24 mouse cellular contexts compared by ENCODE assay signal in the genomic region with DNA sequence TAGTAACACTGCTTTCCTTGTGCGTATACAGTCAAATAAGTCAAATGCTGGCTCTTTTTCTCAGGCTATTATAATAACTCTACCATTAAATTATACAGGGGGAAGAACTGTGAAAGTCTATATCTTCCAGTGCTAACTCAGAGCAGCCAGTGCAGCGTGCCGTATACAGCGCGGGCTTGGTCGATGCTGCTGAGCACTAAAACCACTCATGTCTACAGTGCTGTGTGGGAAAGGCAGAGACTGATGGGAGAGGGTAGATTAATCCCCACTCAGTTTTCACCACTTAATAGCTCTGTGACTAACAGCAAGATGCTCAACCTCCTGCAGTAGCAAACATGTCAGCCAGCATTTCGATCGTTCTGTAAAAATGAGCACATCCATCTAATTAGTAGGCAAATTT. TPM values are rescaled to one million over a fixed set of nuclear protein-coding genes. Genes with fewer than 3 reads are reported as not detected.
DNase-seq lines count a peak whose midpoint lies in the region; ATAC-seq and TF ChIP-seq lines count a peak whose summit lies in the region.
"Had no signal": no experiment of that assay in that cellular context is flagged by ENCODE, and none has a peak within 500 bp of the region (broad histone marks: within the 10 kb centered on the region; RNA-seq: fewer than 3 reads in every experiment).

No protein-coding gene starts in this region.

- 81% methylated on average over 8 of the region's 8 CpGs for WGBS in hindbrain, embryonic 15.5 days
- WGBS in hindbrain, embryonic 12.5 days: 92% methylated on average over 8 of the region's 8 CpGs
- 61% methylated on average over 8 of the region's 8 CpGs for WGBS in neural tube, embryonic 14.5 days

- DNase-seq in layer of hippocampus, adult 2 months (ENCODE audit: low spot score in 2 of 2): no peak
- no peak for DNase-seq in layer of hippocampus, postnatal 10 days (ENCODE audit: low spot score in 2 of 2)
- DNase-seq in ovary, postnatal 14 days (ENCODE audit: low spot score): no peak
- DNase-seq: adrenal gland, adult 8-10 months; adrenal gland, postnatal 14 days; adrenal gland, postnatal 36 days; B cell, adult 2 months; cerebellum, adult 11-12 months; cerebellum, adult 2 months; cerebellum, adult 9-10 months; cerebellum, postnatal 10 days; cerebellum, postnatal 25 days had no signal

- no peak overlapping the region for H3K4me2 ChIP-seq in hindbrain, embryonic 15.5 days
- no peak overlapping the region for H3K4me2 ChIP-seq in hindbrain, embryonic 12.5 days (replicated peaks)
- H3K4me2 ChIP-seq in neural tube, embryonic 14.5 days (ENCODE audit: low read depth, low read length): no peak overlapping the region
- H3K4me2 ChIP-seq: embryonic facial prominence, embryonic 12.5 days; forebrain, embryonic 13.5 days; forebrain, embryonic 15.5 days had no signal

- peaks cover 8% of the 10 kb centered on the region for H3K4me1 ChIP-seq in hindbrain, embryonic 15.5 days (replicated peaks)
- H3K4me1 ChIP-seq in hindbrain, embryonic 12.5 days: peaks cover 9% of the 10 kb centered on the region
- H3K4me1 ChIP-seq in neural tube, embryonic 14.5 days (ENCODE audit: control insufficient read depth, insufficient read depth, low read length): peaks cover 6% of the 10 kb centered on the region; the same call in 1 of the 2 replicates

- H3K27ac ChIP-seq in hindbrain, embryonic 15.5 days (replicated peaks): no peak overlapping the region
- no peak overlapping the region for H3K27ac ChIP-seq in hindbrain, embryonic 12.5 days
- peak overlapping the region; percentile 44; the same call in 1 of the 2 replicates for H3K27ac ChIP-seq in layer of hippocampus, adult 2 months
- peak overlapping the region; percentile 29 for H3K27ac ChIP-seq in neural tube, embryonic 14.5 days (ENCODE audit: low read depth, low read length)
- H3K27ac ChIP-seq: embryonic facial prominence, embryonic 10.5 days; embryonic facial prominence, embryonic 12.5 days; forebrain, embryonic 13.5 days; forebrain, embryonic 15.5 days had no signal

- no peak overlapping the region for H3K4me3 ChIP-seq in hindbrain, embryonic 15.5 days
- H3K4me3 ChIP-seq in hindbrain, embryonic 12.5 days: no peak overlapping the region
- H3K4me3 ChIP-seq in layer of hippocampus, adult 2 months: no peak overlapping the region
- H3K4me3 ChIP-seq in neural tube, embryonic 14.5 days (ENCODE audit: low read depth, low read length): no peak overlapping the region
- H3K4me3 ChIP-seq: embryonic facial prominence, embryonic 10.5 days; embryonic facial prominence, embryonic 12.5 days; forebrain, embryonic 13.5 days; forebrain, embryonic 15.5 days had no signal

- H3K27me3 ChIP-seq in hindbrain, embryonic 15.5 days: no peaks in the 10 kb centered on the region
- H3K27me3 ChIP-seq in hindbrain, embryonic 12.5 days: no peaks in the 10 kb centered on the region
- no peaks in the 10 kb centered on the region for H3K27me3 ChIP-seq in neural tube, embryonic 14.5 days (ENCODE audit: control insufficient read depth, insufficient read depth, low read length)
- H3K27me3 ChIP-seq: CH12.LX; embryonic facial prominence, embryonic 12.5 days; forebrain, embryonic 13.5 days; forebrain, embryonic 15.5 days; Patski had no signal

- H3K36me3 ChIP-seq in hindbrain, embryonic 15.5 days: peaks cover 17% of the 10 kb centered on the region
- peaks cover 22% of the 10 kb centered on the region for H3K36me3 ChIP-seq in hindbrain, embryonic 12.5 days
- H3K36me3 ChIP-seq in neural tube, embryonic 14.5 days (ENCODE audit: control insufficient read depth, insufficient read depth, low read length): peaks cover 10% of the 10 kb centered on the region; the same call in 1 of the 2 replicates

- no peaks in the 10 kb centered on the region for H3K9me3 ChIP-seq in hindbrain, embryonic 15.5 days
- no peaks in the 10 kb centered on the region for H3K9me3 ChIP-seq in hindbrain, embryonic 12.5 days (replicated peaks)
- H3K9me3 ChIP-seq in neural tube, embryonic 14.5 days (ENCODE audit: control insufficient read depth, low read length): no peaks in the 10 kb centered on the region
- H3K9me3 ChIP-seq: embryonic facial prominence, embryonic 10.5 days; embryonic facial prominence, embryonic 12.5 days; forebrain, embryonic 13.5 days; forebrain, embryonic 15.5 days; G1E had no signal

- peak; percentile 45; the same call in 1 of the 2 replicates for ATAC-seq in hindbrain, embryonic 15.5 days (ENCODE audit: low FRiP score, low read depth)
- no peak for ATAC-seq in hindbrain, embryonic 12.5 days (ENCODE audit: low FRiP score)
- peak; percentile 87; the same call in 1 of the 2 replicates for ATAC-seq in neural tube, embryonic 14.5 days (ENCODE audit: low read depth)
- ATAC-seq: activated CD4-positive, CD25-positive, alpha-beta regulatory T cell, adult 4 months; CD4-positive, CD25-positive, alpha-beta regulatory T cell, adult 4 months; forebrain, embryonic 13.5 days; forebrain, embryonic 15.5 days; Patski had no signal

- TF ChIP-seq CTCF in layer of hippocampus, adult 2 months (conservative IDR thresholded peaks at IDR 0.05): no peak

- no peak overlapping the region for H3K9ac ChIP-seq in hindbrain, embryonic 15.5 days
- H3K9ac ChIP-seq in hindbrain, embryonic 12.5 days: no peak overlapping the region
- H3K9ac ChIP-seq in neural tube, embryonic 14.5 days (replicated peaks; ENCODE audit: low read depth, low read length): no peak overlapping the region
- H3K9ac ChIP-seq: embryonic facial prominence, embryonic 12.5 days; forebrain, embryonic 13.5 days; forebrain, embryonic 15.5 days had no signal

RNA-seq across cellular contexts. Expression of a gene that starts 53.2 kb away (rescaled TPM):
- 4.7 and 5.0 TPM in 2 replicates for polyA plus RNA-seq in hindbrain, embryonic 15.5 days (2015; fragmentation: Nextera tagmentation; extraction: Ambion mirVana)
- 6.0 and 6.1 TPM in 2 replicates for polyA plus RNA-seq in hindbrain, embryonic 12.5 days (2016; fragmentation: Nextera tagmentation; extraction: Ambion mirVana)
- 10 to 100 TPM; 57.9 to 61.0 TPM for total RNA-seq in layer of hippocampus, adult 2 months (2021)
- total RNA-seq in layer of hippocampus, postnatal 10 days (2021): 10 to 100 TPM; 44.4 to 49.5 TPM
- 5.7 and 6.2 TPM in 2 replicates for polyA plus RNA-seq in neural tube, embryonic 14.5 days (2014; fragmentation: Nextera tagmentation; extraction: Ambion mirVana)

RNA-seq across cellular contexts. Expression of a gene that starts 54.6 kb away (rescaled TPM):
- 0.36 and 0.38 TPM in 2 replicates for polyA plus RNA-seq in hindbrain, embryonic 15.5 days (2015; fragmentation: Nextera tagmentation; extraction: Ambion mirVana)
- polyA plus RNA-seq in hindbrain, embryonic 12.5 days (2016; fragmentation: Nextera tagmentation; extraction: Ambion mirVana): 0.94 and 1.8 TPM in 2 replicates
- under 1 TPM; 0.38 to 0.44 TPM for total RNA-seq in layer of hippocampus, adult 2 months (2021)
- total RNA-seq in layer of hippocampus, postnatal 10 days (2021): 1 to 10 TPM; 1.2 to 2.2 TPM
- 0.33 and 0.35 TPM in 2 replicates for polyA plus RNA-seq in neural tube, embryonic 14.5 days (2014; fragmentation: Nextera tagmentation; extraction: Ambion mirVana)
- polyA plus RNA-seq: activated CD4-positive, CD25-positive, alpha-beta regulatory T cell, adult 4 months; CD4-positive, CD25-positive, alpha-beta regulatory T cell, adult 4 months; G1E had no signal

Comparison
In these comparisons a context has a peak if more than half of its experiments do, and no peak if none do; other contexts are left out.
1. H3K27ac ChIP-seq: peak in layer of hippocampus, adult 2 months (single experiment) and neural tube, embryonic 14.5 days (single experiment); none in hindbrain, embryonic 15.5 days (single experiment) and hindbrain, embryonic 12.5 days (single experiment).